Mouse (Mus musculus): Measurements from ENCODE around the gene Gfer. TPM values are rescaled to one million over a fixed set of nuclear protein-coding genes. Genes with fewer than 3 reads are reported as not detected.

Gfer gene
- polyA plus RNA-seq, 1 experiment from 2014 or later, result 41.9 TPM

DNA sequence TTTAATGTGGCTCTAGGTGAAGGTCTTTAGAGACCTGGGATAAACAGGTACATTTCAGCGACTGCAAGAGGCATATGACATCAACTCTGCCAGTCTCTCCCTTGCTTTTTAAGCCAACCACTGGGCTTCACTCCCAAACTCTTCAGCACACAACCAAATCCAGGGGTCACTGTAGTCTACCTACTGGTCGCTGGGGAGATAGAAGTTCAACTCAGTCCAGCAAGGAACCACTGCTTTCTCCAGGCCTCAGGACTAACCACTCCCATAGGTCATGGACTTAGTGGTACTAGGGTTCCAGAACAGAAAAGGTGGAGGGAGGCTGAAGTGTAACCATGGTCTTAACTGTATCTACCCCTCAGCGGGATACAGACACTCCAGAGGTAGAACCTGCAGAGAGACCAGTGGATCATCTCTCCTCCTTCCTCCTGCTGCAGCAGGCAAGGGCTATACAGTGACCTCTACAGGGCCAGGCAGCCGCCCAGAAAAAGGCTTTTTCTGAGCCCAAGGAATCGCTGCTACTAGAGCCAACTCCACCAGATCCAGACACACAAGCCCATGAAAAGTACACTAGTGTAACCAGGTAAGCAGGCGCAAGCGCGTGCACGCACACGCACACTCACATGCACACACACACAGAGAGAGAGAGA, 47.1 kb downstream of the Gfer start:
- Histone ChIP-seq H3K4me1 (replicated peaks; ENCODE audit: control insufficient read depth, insufficient read depth, low read length) (peaks cover 45% of the 10 kb centered on the region), H3K27me3 (ENCODE audit: control insufficient read depth, insufficient read depth, low read depth, low read length) (no peaks in the 10 kb centered on the region), H3K9me3 (ENCODE audit: control insufficient read depth, low read length) (no peaks in the 10 kb centered on the region), H3K4me2 (ENCODE audit: low read depth, low read length) (peak overlapping the region; percentile 83), H3K9ac (ENCODE audit: low read length) (peak overlapping the region; percentile 93), H3K4me3 (ENCODE audit: low read length) (peak overlapping the region; percentile 86), H3K36me3 (ENCODE audit: control insufficient read depth, insufficient read depth, low read length) (no peaks in the 10 kb centered on the region), H3K27ac (ENCODE audit: low read length) (peak overlapping the region; percentile 67; the same call in 1 of the 2 replicates)
- 65% methylated on average over 10 of the region's 10 CpGs for WGBS
- ATAC-seq (ENCODE audit: low read depth), result no peak

DNA sequence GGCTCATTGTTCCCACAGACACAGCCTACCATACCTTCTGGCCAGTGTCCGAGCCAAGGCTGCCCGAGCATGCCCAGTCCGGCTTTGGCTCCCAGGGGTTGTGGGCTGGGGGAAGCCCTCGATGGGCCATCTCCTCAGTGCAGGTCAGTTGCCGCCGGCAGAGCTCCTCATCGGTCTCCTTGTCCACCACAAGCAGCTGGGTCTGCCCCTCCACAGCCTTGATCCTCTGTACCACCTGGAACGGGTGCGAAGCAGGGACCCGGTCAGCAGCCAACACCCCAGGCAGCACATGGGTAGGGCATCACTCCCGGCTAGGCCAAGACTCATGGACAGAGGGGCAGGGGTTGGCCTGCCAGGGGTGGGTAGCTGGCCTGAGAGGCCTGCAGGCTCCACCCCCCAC, 48.5 kb downstream of the Gfer start:
- H3K4me3 ChIP-seq (ENCODE audit: low read length), result peak overlapping the region; percentile 18; the same call in 1 of the 2 replicates
- no peaks in the 10 kb centered on the region for H3K27me3 ChIP-seq (ENCODE audit: control insufficient read depth, insufficient read depth, low read depth, low read length)
- H3K27ac ChIP-seq (ENCODE audit: low read length), result peak overlapping the region; percentile 65
- 69% methylated on average over 11 of the region's 11 CpGs for WGBS
- peak overlapping the region; percentile 52 for H3K9ac ChIP-seq (ENCODE audit: low read length)
- no peaks in the 10 kb centered on the region for H3K9me3 ChIP-seq (ENCODE audit: control insufficient read depth, low read length)
- no peaks in the 10 kb centered on the region for H3K36me3 ChIP-seq (ENCODE audit: control insufficient read depth, insufficient read depth, low read length)
- peak overlapping the region; percentile 41 for H3K4me2 ChIP-seq (ENCODE audit: low read depth, low read length)
- no peak for ATAC-seq (ENCODE audit: low read depth)
- peaks cover 47% of the 10 kb centered on the region for H3K4me1 ChIP-seq (replicated peaks; ENCODE audit: control insufficient read depth, insufficient read depth, low read length)

DNA sequence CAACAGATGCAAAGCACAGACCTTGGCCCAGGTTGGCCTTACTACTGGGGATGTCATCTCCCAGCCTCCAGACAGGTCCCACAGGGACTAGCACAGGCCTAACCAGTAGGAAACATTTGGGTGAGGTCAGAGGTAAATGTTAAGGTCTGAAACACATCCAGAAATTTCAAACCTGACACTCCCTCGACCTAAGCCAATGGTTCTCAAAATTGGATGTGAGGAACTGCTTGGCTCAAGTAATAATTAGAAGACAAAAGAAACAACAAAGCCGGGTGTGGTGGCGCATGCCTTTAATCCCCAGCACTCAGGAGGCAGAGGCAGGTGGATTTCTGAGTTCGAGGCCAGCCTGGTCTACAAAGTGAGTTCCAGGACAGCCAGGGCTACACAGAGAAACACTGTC, 49.6 kb downstream of the Gfer start:
- Histone ChIP-seq H3K9me3 (ENCODE audit: control insufficient read depth, low read length) (no peaks in the 10 kb centered on the region), H3K4me2 (ENCODE audit: low read depth, low read length) (no peak overlapping the region), H3K9ac (ENCODE audit: low read length) (no peak overlapping the region), H3K4me3 (ENCODE audit: low read length) (no peak overlapping the region), H3K27ac (ENCODE audit: low read length) (peak overlapping the region; percentile 65), H3K27me3 (ENCODE audit: control insufficient read depth, insufficient read depth, low read depth, low read length) (no peaks in the 10 kb centered on the region), H3K36me3 (ENCODE audit: control insufficient read depth, insufficient read depth, low read length) (no peaks in the 10 kb centered on the region; the same call in 1 of the 2 replicates), H3K4me1 (replicated peaks; ENCODE audit: control insufficient read depth, insufficient read depth, low read length) (peaks cover 47% of the 10 kb centered on the region)
- ATAC-seq (ENCODE audit: low read depth), result no peak
- WGBS, result 80% methylated on average over 4 of the region's 4 CpGs

DNA sequence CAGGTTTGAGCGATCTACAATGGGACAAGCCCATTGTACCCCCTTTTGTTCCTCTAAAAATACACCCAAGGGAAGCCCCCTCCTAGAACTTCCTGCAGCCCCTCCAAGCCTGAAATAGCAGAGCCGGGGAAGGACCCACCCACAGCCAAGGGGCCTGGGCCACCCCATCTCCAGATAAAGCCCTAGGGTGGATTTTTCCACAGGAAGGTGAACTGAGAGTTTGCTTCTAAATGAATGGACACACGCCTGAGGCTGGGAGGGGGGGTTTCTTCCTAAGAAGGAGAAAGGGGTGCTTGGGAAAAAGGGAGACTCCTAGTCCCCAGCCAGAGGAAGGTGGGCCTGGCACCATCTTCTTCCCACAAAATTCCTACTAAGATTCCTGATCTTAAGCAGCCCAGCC, 50.0 kb downstream of the Gfer start:
- Histone ChIP-seq H3K36me3 (ENCODE audit: control insufficient read depth, insufficient read depth, low read length) (peaks cover under 1% of the 10 kb centered on the region), H3K4me1 (replicated peaks; ENCODE audit: control insufficient read depth, insufficient read depth, low read length) (peaks cover 47% of the 10 kb centered on the region), H3K4me3 (ENCODE audit: low read length) (no peak overlapping the region), H3K27me3 (ENCODE audit: control insufficient read depth, insufficient read depth, low read depth, low read length) (no peaks in the 10 kb centered on the region), H3K27ac (ENCODE audit: low read length) (peak overlapping the region; percentile 65), H3K9me3 (ENCODE audit: control insufficient read depth, low read length) (no peaks in the 10 kb centered on the region), H3K4me2 (ENCODE audit: low read depth, low read length) (no peak overlapping the region), H3K9ac (ENCODE audit: low read length) (no peak overlapping the region)
- 62% methylated on average over 3 of the region's 3 CpGs for WGBS
- no peak for ATAC-seq (ENCODE audit: low read depth)

DNA sequence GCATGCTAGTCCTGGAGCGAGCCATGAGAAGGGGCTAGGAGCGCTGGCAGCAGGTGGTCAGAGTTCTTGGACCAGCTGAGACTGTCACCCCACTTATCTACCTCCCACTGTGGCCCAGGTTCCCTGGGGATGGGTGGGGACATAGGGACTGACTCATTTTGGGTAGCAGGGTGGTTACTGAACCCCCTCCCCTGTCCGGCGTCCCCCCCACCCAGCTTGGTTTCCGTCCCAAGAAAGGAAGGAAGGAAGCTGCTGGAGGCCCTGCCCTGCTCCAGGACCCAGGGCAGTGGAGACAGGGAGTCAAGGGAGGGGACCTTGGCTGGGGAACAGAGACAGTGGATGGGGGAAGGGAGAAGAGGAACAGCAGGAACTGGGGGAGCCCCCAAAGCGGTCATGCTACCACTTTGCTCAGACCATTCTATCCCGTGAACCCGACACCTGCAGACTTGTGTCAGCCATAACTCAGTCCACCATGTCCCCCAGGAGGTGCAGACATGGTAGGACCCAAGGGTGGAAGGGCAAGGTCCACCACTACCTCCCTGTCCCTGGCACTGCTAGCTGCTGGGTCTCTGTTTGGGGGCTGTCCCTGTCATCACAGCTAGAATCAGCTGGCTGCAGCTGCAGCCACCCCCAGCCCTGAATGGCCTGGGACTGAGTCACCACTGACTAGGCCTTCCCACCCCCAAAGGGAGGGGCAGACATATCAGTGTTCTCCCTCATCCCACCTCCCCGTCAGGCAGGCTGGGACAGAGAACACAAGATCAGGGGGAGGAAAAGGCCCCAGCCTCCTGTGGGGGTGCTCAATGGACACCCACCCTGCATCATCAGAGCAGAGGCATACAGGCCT, 50.9 kb downstream of the Gfer start:
- Histone ChIP-seq H3K27me3 (ENCODE audit: control insufficient read depth, insufficient read depth, low read depth, low read length) (no peaks in the 10 kb centered on the region), H3K4me3 (ENCODE audit: low read length) (peak overlapping the region; percentile 5; the same call in 1 of the 2 replicates), H3K9ac (ENCODE audit: low read length) (peak overlapping the region; percentile 42), H3K4me1 (replicated peaks; ENCODE audit: control insufficient read depth, insufficient read depth, low read length) (peaks cover 42% of the 10 kb centered on the region), H3K4me2 (ENCODE audit: low read depth, low read length) (peak overlapping the region; percentile 37), H3K36me3 (ENCODE audit: control insufficient read depth, insufficient read depth, low read length) (peaks cover 3% of the 10 kb centered on the region), H3K9me3 (ENCODE audit: control insufficient read depth, low read length) (no peaks in the 10 kb centered on the region), H3K27ac (ENCODE audit: low read length) (peak overlapping the region; percentile 65)
- ATAC-seq (ENCODE audit: low read depth), result peak; percentile 42
- 71% methylated on average over 8 of the region's 9 CpGs for WGBS

DNA sequence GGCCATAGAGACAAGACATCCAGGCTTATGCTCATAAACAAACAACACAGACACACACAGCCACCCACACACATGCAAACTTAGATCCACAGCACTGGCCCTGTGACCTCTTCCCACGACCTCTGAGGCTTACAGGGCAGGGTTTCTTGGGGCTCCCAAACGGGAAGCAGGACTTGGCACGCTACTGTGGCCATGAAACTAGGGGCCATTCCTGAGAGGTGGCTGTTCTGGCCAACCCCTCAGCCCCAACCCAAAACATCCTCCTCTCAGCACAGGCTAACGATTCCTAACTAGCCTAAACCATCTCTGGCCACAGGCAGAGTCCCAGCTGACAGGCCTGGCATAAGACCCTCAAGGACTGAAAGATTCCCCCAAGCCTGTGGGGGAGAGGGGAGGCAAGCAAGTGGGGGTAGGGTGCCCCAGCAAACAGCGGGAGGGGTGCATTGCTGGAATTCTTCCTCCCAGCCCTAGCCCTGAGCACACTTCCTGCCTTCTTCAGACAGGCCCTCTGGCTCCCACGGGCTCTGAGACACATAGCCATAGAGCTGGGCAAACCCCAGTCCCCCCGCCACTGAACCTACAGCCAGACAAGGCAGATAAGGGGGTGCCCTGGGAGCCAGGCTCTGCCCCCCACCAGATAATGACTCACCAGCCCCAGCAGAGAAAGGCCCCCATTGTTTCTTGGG, 51.8 kb downstream of the Gfer start:
- 25% methylated on average over 7 of the region's 7 CpGs for WGBS
- H3K27ac ChIP-seq (ENCODE audit: low read length), result peak overlapping the region; percentile 65
- peaks cover 3% of the 10 kb centered on the region for H3K36me3 ChIP-seq (ENCODE audit: control insufficient read depth, insufficient read depth, low read length)
- H3K9me3 ChIP-seq (ENCODE audit: control insufficient read depth, low read length), result no peaks in the 10 kb centered on the region
- peak overlapping the region; percentile 37 for H3K4me2 ChIP-seq (ENCODE audit: low read depth, low read length)
- no peaks in the 10 kb centered on the region for H3K27me3 ChIP-seq (ENCODE audit: control insufficient read depth, insufficient read depth, low read depth, low read length)
- peak overlapping the region; percentile 5; the same call in 1 of the 2 replicates for H3K4me3 ChIP-seq (ENCODE audit: low read length)
- peaks cover 41% of the 10 kb centered on the region for H3K4me1 ChIP-seq (replicated peaks; ENCODE audit: control insufficient read depth, insufficient read depth, low read length)
- peak overlapping the region; percentile 42 for H3K9ac ChIP-seq (ENCODE audit: low read length)
- ATAC-seq (ENCODE audit: low read depth), result peak; percentile 53

Other genes with a start within 250 kb of the Gfer start
- gene E4f1, start 225.8 kb downstream of the Gfer start, polyA plus RNA-seq (2015; fragmentation: Nextera tagmentation; extraction: Ambion mirVana), result 28.8 and 30.5 TPM in 2 replicates
- 43.9 and 50.6 TPM in 2 replicates for gene Pgp, start 225.8 kb downstream of the Gfer start, polyA plus RNA-seq (2015; fragmentation: Nextera tagmentation; extraction: Ambion mirVana)
- gene Bricd5, start 222.3 kb downstream of the Gfer start, polyA plus RNA-seq (2015; fragmentation: Nextera tagmentation; extraction: Ambion mirVana), result not detected in 2 replicates
- 28.1 and 29.8 TPM in 2 replicates for gene Mlst8, start 217.1 kb downstream of the Gfer start, polyA plus RNA-seq (2015; fragmentation: Nextera tagmentation; extraction: Ambion mirVana)
- gene Caskin1, start 207.6 kb downstream of the Gfer start, polyA plus RNA-seq (2015; fragmentation: Nextera tagmentation; extraction: Ambion mirVana), result 0.59 and 0.96 TPM in 2 replicates
- gene Traf7, start 168.2 kb downstream of the Gfer start, polyA plus RNA-seq (2015; fragmentation: Nextera tagmentation; extraction: Ambion mirVana), result 90.9 and 93.5 TPM in 2 replicates
- 2.6 and 4.9 TPM in 2 replicates for gene Rab26, start 161.9 kb downstream of the Gfer start, polyA plus RNA-seq (2015; fragmentation: Nextera tagmentation; extraction: Ambion mirVana)
- gene Pkd1, start 146.3 kb downstream of the Gfer start, polyA plus RNA-seq (2015; fragmentation: Nextera tagmentation; extraction: Ambion mirVana), result 21.6 and 23.6 TPM in 2 replicates
- 54.0 and 58.2 TPM in 2 replicates for gene Tsc2, start 63.5 kb downstream of the Gfer start, polyA plus RNA-seq (2015; fragmentation: Nextera tagmentation; extraction: Ambion mirVana)
- 17.6 and 17.9 TPM in 2 replicates for gene Nthl1, start 63.5 kb downstream of the Gfer start, polyA plus RNA-seq (2015; fragmentation: Nextera tagmentation; extraction: Ambion mirVana)
- gene Slc9a3r2, start 45.8 kb downstream of the Gfer start, polyA plus RNA-seq (2015; fragmentation: Nextera tagmentation; extraction: Ambion mirVana), result 95.5 and 98.1 TPM in 2 replicates
- gene Npw, start 37.7 kb downstream of the Gfer start, polyA plus RNA-seq (2015; fragmentation: Nextera tagmentation; extraction: Ambion mirVana), result 1.1 and 2.3 TPM in 2 replicates
- gene Zfp598, start 26.5 kb downstream of the Gfer start, polyA plus RNA-seq (2015; fragmentation: Nextera tagmentation; extraction: Ambion mirVana), result 15.0 and 18.1 TPM in 2 replicates
- 1.5 and 1.9 TPM in 2 replicates for gene Syngr3, start 6.2 kb downstream of the Gfer start, polyA plus RNA-seq (2015; fragmentation: Nextera tagmentation; extraction: Ambion mirVana)
- 4.2 and 4.8 TPM in 2 replicates for gene Noxo1, start 78 bp upstream of the Gfer start, polyA plus RNA-seq (2015; fragmentation: Nextera tagmentation; extraction: Ambion mirVana)
- gene Tbl3, start 11.5 kb upstream of the Gfer start, polyA plus RNA-seq (2015; fragmentation: Nextera tagmentation; extraction: Ambion mirVana), result 66.9 and 67.9 TPM in 2 replicates
- gene Rnf151, start 21.9 kb upstream of the Gfer start, polyA plus RNA-seq (2015; fragmentation: Nextera tagmentation; extraction: Ambion mirVana), result 0.35 TPM in 1 of 2 replicates, not detected in the other
- gene Rps2, start 22.0 kb upstream of the Gfer start, polyA plus RNA-seq (2015; fragmentation: Nextera tagmentation; extraction: Ambion mirVana), result 1,342 and 1,356 TPM in 2 replicates
- 204 and 217 TPM in 2 replicates for gene Ndufb10, start 28.3 kb upstream of the Gfer start, polyA plus RNA-seq (2015; fragmentation: Nextera tagmentation; extraction: Ambion mirVana)
- gene Rpl3l, start 31.7 kb upstream of the Gfer start, polyA plus RNA-seq (2015; fragmentation: Nextera tagmentation; extraction: Ambion mirVana), result not detected in 2 replicates
- gene Msrb1, start 40.5 kb upstream of the Gfer start, polyA plus RNA-seq (2015; fragmentation: Nextera tagmentation; extraction: Ambion mirVana), result 36.1 and 39.4 TPM in 2 replicates
- 0.87 and 1.2 TPM in 2 replicates for gene Hs3st6, start 56.8 kb upstream of the Gfer start, polyA plus RNA-seq (2015; fragmentation: Nextera tagmentation; extraction: Ambion mirVana)
- gene Meiob, start 108.1 kb upstream of the Gfer start, polyA plus RNA-seq (2015; fragmentation: Nextera tagmentation; extraction: Ambion mirVana), result not detected in 2 replicates
- gene Hagh, start 144.0 kb upstream of the Gfer start, polyA plus RNA-seq (2015; fragmentation: Nextera tagmentation; extraction: Ambion mirVana), result 32.6 and 39.1 TPM in 2 replicates
- gene Fahd1, start 154.2 kb upstream of the Gfer start, polyA plus RNA-seq (2015; fragmentation: Nextera tagmentation; extraction: Ambion mirVana), result 16.7 and 17.6 TPM in 2 replicates
- gene Igfals, start 169.8 kb upstream of the Gfer start, polyA plus RNA-seq (2015; fragmentation: Nextera tagmentation; extraction: Ambion mirVana), result 1.2 and 1.9 TPM in 2 replicates
- 48.5 and 55.0 TPM in 2 replicates for gene Nubp2, start 190.2 kb upstream of the Gfer start, polyA plus RNA-seq (2015; fragmentation: Nextera tagmentation; extraction: Ambion mirVana)
- 41.1 and 43.3 TPM in 2 replicates for gene Spsb3, start 190.5 kb upstream of the Gfer start, polyA plus RNA-seq (2015; fragmentation: Nextera tagmentation; extraction: Ambion mirVana)
- gene Eme2, start 198.9 kb upstream of the Gfer start, polyA plus RNA-seq (2015; fragmentation: Nextera tagmentation; extraction: Ambion mirVana), result 28.4 and 29.1 TPM in 2 replicates
- 82.8 and 89.0 TPM in 2 replicates for gene Mrps34, start 199.0 kb upstream of the Gfer start, polyA plus RNA-seq (2015; fragmentation: Nextera tagmentation; extraction: Ambion mirVana)
- gene Nme3, start 200.3 kb upstream of the Gfer start, polyA plus RNA-seq (2015; fragmentation: Nextera tagmentation; extraction: Ambion mirVana), result 74.7 and 74.9 TPM in 2 replicates
- gene Mapk8ip3, start 240.8 kb upstream of the Gfer start, polyA plus RNA-seq (2015; fragmentation: Nextera tagmentation; extraction: Ambion mirVana), result 25.6 and 28.9 TPM in 2 replicates

Measured in lung, embryonic 16.5 days (tissue).